Mouse (Mus musculus) kidney, adult 2 months (tissue): ENCODE measurements around the gene Msmp.
"Not testable (repeated sequence)": the region's sequence is repeated elsewhere in the genome, so short reads cannot be mapped to it uniquely, and the experiment has no call there.

ENCODE experiments used
- CTCF ChIP-seq: fragments of 200-500 bp; conservative IDR thresholded peaks from 2 replicates; pipeline ENCODE4 v1.5.1; 2011; ENCODE audit warnings: low read depth, mild to moderate bottlenecking, control low read depth, low read length, moderate library complexity, mixed read lengths; ENCODE audit not compliant: insufficient read depth, insufficient read length
- POLR2A ChIP-seq: fragments of 200-500 bp; IDR thresholded peaks from one replicate; pipeline ENCODE4 v1.6.1; 2011; ENCODE audit warnings: low read depth, low read length, control low read depth

- not testable (repeated sequence) for TF ChIP-seq CTCF, POLR2A
Observed at GRCm38 (mm10) chr4:43551854-43552253, 32.4 kb downstream of the Msmp start.
